Mouse (Mus musculus): ENCODE measurements around the gene Cab39l. TPM values are rescaled to one million over a fixed set of nuclear protein-coding genes. Genes with fewer than 3 reads are reported as not detected.

Gene Cab39l
- polyA plus RNA-seq, 1 experiment = 2.9 TPM

DNA sequence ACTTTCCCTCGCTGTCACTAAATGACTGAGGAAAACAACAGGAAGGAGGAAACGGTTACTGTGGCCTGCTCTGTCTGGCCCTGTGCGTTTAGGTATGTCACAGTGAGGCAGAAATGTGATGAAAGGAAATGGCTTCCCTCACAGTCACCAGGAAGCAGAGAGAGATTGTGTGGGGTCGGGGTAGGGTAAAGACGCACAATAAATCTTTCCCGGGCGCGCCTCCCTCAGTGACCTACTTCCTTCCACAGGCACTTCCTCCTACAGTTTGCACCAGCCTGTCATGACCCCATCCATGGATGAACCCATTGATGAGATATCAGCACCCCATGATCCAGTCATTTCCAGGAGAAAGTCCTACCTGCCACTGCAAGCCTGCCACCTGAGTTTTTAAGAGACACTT is 114.2 kb downstream of the Cab39l start:
- peaks cover 17% of the 10 kb centered on the region; the same call in 1 of the 2 replicates for H3K4me1 ChIP-seq (ENCODE audit: control insufficient read depth, insufficient read depth, insufficient read length, low read length)
- WGBS = 65% methylated on average over 8 of the region's 8 CpGs
- no peak for TF ChIP-seq POLR2A (IDR thresholded peaks at IDR 0.05; ENCODE audit: low read depth, low read length)
- TF ChIP-seq CTCF (IDR thresholded peaks at IDR 0.05; ENCODE audit: extremely low read depth, insufficient read length, insufficient replicate concordance, low read depth, low read length) = no peak
- H3K27ac ChIP-seq (ENCODE audit: insufficient read depth, low read depth, low read length) = no peak overlapping the region
- no peak overlapping the region for H3K4me3 ChIP-seq (ENCODE audit: low read depth, low read length)
- no peaks in the 10 kb centered on the region for H3K27me3 ChIP-seq (ENCODE audit: control insufficient read depth, insufficient read depth, low read length)
- no peaks in the 10 kb centered on the region for H3K36me3 ChIP-seq (ENCODE audit: control insufficient read depth, insufficient read depth, low read length)

DNA sequence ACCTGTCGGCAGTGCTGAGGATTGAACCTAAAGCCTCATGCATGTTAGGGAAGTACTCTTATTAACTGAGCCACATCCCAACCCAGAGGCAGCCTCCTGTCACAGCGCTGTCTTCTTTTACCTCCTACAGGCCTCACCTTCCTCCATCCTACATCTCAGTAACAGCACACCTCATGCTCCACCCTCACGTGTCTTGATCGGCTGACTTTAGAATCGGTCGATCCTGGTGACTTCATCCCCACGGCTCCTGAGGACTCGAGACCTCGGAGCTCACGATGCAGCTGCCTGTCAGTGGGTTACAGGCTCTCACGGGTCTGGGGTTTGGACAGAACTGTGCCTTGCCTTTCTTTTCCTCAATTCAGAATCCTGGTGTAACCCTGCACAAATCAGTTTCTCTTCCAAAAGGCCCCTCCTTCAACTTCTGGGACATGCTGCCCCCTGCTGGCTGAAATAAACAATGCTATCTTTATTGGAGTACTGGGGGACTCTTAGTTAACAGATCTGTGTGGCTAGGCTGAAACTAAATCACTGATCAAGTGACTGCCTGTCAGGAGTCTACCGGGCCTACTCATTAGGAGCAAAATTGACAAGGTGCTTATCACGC is 115.3 kb downstream of the Cab39l start:
- Histone ChIP-seq H3K27ac (ENCODE audit: insufficient read depth, low read depth, low read length) (no peak overlapping the region), H3K27me3 (ENCODE audit: control insufficient read depth, insufficient read depth, low read length) (no peaks in the 10 kb centered on the region), H3K36me3 (ENCODE audit: control insufficient read depth, insufficient read depth, low read length) (no peaks in the 10 kb centered on the region), H3K4me3 (ENCODE audit: low read depth, low read length) (peak overlapping the region; percentile 57), H3K4me1 (ENCODE audit: control insufficient read depth, insufficient read depth, insufficient read length, low read length) (peaks cover 9% of the 10 kb centered on the region; the same call in 1 of the 2 replicates)
- TF ChIP-seq CTCF (IDR thresholded peaks at IDR 0.05; ENCODE audit: extremely low read depth, insufficient read length, insufficient replicate concordance, low read depth, low read length) = peak; percentile 67; the same call in 1 of the 2 replicates
- no peak for TF ChIP-seq POLR2A (IDR thresholded peaks at IDR 0.05; ENCODE audit: low read depth, low read length)
- WGBS = 44% methylated on average over 13 of the region's 13 CpGs

DNA sequence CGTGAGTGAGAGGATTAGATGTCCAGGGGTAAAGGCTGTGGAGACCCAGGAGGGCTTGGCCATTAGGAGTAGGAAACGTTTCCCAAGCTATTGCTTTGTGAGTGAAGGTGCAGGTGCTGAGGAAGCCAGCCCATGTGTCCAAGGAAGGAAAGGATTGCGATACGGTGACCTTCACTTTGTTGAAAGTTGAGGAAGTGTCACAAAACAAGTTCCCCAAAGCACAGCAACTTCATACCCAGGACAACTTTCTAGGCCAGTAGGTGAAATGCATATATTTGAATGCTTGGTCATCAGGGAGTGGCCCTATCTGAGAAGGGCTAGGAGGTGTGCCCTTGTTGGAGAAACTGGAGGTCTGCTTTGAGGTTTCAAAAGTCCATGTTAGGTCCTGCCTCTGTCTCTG is 116.3 kb downstream of the Cab39l start:
- H3K36me3 ChIP-seq (ENCODE audit: control insufficient read depth, insufficient read depth, low read length) = no peaks in the 10 kb centered on the region
- TF ChIP-seq CTCF (IDR thresholded peaks at IDR 0.05; ENCODE audit: extremely low read depth, insufficient read length, insufficient replicate concordance, low read depth, low read length) (no peak), POLR2A (IDR thresholded peaks at IDR 0.05; ENCODE audit: low read depth, low read length) (no peak)
- 72% methylated on average over 4 of the region's 4 CpGs for WGBS
- no peak overlapping the region for H3K4me3 ChIP-seq (ENCODE audit: low read depth, low read length)
- H3K27me3 ChIP-seq (ENCODE audit: control insufficient read depth, insufficient read depth, low read length) = no peaks in the 10 kb centered on the region
- H3K4me1 ChIP-seq (ENCODE audit: control insufficient read depth, insufficient read depth, insufficient read length, low read length) = peaks cover 3% of the 10 kb centered on the region; the same call in 1 of the 2 replicates
- no peak overlapping the region for H3K27ac ChIP-seq (ENCODE audit: insufficient read depth, low read depth, low read length)

DNA sequence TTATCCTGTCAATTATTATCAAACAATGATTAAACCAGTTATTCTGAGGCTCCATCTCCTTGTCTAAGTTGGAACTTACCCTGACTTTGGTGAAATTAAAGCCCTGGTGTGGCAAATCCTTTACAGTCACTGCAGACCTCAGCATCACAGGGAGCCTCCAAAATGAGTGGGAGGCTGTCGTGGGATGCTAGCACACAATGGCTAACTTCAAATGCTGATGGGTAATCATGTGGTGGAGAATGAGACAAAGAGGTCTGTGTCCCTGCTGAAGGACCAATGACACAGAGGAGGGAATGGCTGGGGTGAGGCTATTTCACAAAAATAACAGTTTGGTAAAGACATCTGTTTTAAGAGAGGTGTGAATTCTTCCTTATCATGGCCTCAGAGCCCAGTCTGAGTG is 117.1 kb downstream of the Cab39l start:
- TF ChIP-seq CTCF (IDR thresholded peaks at IDR 0.05; ENCODE audit: extremely low read depth, insufficient read length, insufficient replicate concordance, low read depth, low read length) = no peak
- TF ChIP-seq POLR2A (IDR thresholded peaks at IDR 0.05; ENCODE audit: low read depth, low read length) = no peak
- Histone ChIP-seq H3K4me3 (ENCODE audit: low read depth, low read length) (no peak overlapping the region), H3K36me3 (ENCODE audit: control insufficient read depth, insufficient read depth, low read length) (no peaks in the 10 kb centered on the region), H3K27me3 (ENCODE audit: control insufficient read depth, insufficient read depth, low read length) (no peaks in the 10 kb centered on the region), H3K27ac (ENCODE audit: insufficient read depth, low read depth, low read length) (no peak overlapping the region), H3K4me1 (ENCODE audit: control insufficient read depth, insufficient read depth, insufficient read length, low read length) (peaks cover 3% of the 10 kb centered on the region; the same call in 1 of the 2 replicates)
- 65% methylated on average over 1 of the region's 1 CpGs for WGBS

DNA sequence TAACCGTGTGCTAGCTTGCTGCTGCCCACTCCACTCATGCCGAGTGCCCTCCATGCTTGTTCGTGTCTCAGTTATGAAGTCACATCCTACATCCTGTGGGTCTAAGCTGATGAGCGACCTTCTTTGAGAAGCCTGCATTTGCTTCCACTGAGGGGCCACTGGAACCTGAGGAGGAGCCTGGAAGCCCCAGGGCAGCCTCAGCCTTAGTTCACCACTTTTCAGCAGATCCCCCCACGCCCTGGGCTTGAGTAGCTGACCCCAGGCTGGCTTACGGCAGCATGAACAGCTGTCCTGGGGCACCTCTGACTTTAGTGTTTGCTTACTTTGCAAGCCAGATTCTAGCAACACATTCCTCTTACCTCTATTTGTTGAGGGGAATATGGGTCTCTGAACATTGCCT is 126.0 kb downstream of the Cab39l start:
- Histone ChIP-seq H3K27ac (ENCODE audit: insufficient read depth, low read depth, low read length) (no peak overlapping the region), H3K27me3 (ENCODE audit: control insufficient read depth, insufficient read depth, low read length) (no peaks in the 10 kb centered on the region), H3K4me1 (ENCODE audit: control insufficient read depth, insufficient read depth, insufficient read length, low read length) (no peaks in the 10 kb centered on the region), H3K4me3 (ENCODE audit: low read depth, low read length) (no peak overlapping the region), H3K36me3 (ENCODE audit: control insufficient read depth, insufficient read depth, low read length) (peaks cover 36% of the 10 kb centered on the region)
- WGBS = 95% methylated on average over 6 of the region's 6 CpGs
- TF ChIP-seq CTCF (IDR thresholded peaks at IDR 0.05; ENCODE audit: extremely low read depth, insufficient read length, insufficient replicate concordance, low read depth, low read length) (no peak), POLR2A (IDR thresholded peaks at IDR 0.05; ENCODE audit: low read depth, low read length) (no peak)

DNA sequence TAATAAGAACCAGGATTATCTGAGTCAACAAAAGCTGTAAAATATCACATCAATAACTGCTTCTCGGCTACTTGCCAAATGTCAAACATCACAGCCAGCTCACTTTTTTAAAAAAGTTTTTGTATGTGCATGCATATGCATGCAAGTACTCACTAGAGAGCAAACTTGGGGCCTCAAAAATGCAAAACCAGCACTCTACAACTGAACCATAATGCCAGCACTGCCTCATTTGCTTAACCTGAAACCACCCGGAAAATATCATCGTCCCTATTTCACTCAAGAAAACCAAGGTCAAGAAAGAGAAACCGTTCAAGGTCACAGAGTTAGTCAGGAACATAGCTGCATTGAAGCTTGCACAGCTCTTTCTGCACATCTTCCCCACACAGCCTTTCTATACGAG is 135.6 kb downstream of the Cab39l start:
- Histone ChIP-seq H3K36me3 (ENCODE audit: control insufficient read depth, insufficient read depth, low read length) (peaks cover 37% of the 10 kb centered on the region), H3K4me1 (ENCODE audit: control insufficient read depth, insufficient read depth, insufficient read length, low read length) (no peaks in the 10 kb centered on the region), H3K27ac (ENCODE audit: insufficient read depth, low read depth, low read length) (no peak overlapping the region), H3K4me3 (ENCODE audit: low read depth, low read length) (no peak overlapping the region), H3K27me3 (ENCODE audit: control insufficient read depth, insufficient read depth, low read length) (no peaks in the 10 kb centered on the region)
- TF ChIP-seq CTCF (IDR thresholded peaks at IDR 0.05; ENCODE audit: extremely low read depth, insufficient read length, insufficient replicate concordance, low read depth, low read length) = no peak
- no peak for TF ChIP-seq POLR2A (IDR thresholded peaks at IDR 0.05; ENCODE audit: low read depth, low read length)
- 82% methylated on average over 5 of the region's 5 CpGs for WGBS

DNA sequence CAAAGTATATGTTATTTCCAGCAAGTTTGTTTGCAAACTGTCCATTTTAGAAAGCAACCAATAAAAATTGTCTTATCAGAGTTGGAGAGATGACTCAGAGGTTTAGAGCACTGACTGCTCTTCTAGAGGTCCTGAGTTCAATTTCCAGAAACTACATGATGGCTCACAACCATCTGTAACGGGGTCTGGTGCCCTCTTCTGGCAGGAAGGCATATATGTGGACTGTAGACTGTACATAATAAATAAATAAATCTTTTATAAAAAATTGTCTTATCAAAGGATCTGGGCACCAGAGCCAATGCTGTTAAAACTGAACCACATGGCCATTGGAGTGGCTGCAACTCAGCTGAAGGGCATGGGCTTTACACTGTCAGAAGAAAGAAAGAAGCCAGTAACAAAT is 149.8 kb downstream of the Cab39l start:
- Histone ChIP-seq H3K36me3 (ENCODE audit: control insufficient read depth, insufficient read depth, low read length) (peaks cover 43% of the 10 kb centered on the region), H3K27ac (ENCODE audit: insufficient read depth, low read depth, low read length) (no peak overlapping the region), H3K4me1 (ENCODE audit: control insufficient read depth, insufficient read depth, insufficient read length, low read length) (no peaks in the 10 kb centered on the region), H3K27me3 (ENCODE audit: control insufficient read depth, insufficient read depth, low read length) (no peaks in the 10 kb centered on the region), H3K4me3 (ENCODE audit: low read depth, low read length) (no peak overlapping the region)
- WGBS = 62% methylated on average over 1 of the region's 1 CpGs
- TF ChIP-seq CTCF (IDR thresholded peaks at IDR 0.05; ENCODE audit: extremely low read depth, insufficient read length, insufficient replicate concordance, low read depth, low read length) (no peak), POLR2A (IDR thresholded peaks at IDR 0.05; ENCODE audit: low read depth, low read length) (no peak)
